Mouse (Mus musculus) lung, postnatal 36 days (tissue): ENCODE data around the gene Arsg.
A peak's percentile ranks its signal among the peaks of the same experiment; 100 is the strongest.

Experiments used
- DNase-seq: peaks from one replicate; pipeline ENCODE4 v3.0.0; 2022; ENCODE audit warnings: mixed read lengths

The Arsg gene

DNA sequence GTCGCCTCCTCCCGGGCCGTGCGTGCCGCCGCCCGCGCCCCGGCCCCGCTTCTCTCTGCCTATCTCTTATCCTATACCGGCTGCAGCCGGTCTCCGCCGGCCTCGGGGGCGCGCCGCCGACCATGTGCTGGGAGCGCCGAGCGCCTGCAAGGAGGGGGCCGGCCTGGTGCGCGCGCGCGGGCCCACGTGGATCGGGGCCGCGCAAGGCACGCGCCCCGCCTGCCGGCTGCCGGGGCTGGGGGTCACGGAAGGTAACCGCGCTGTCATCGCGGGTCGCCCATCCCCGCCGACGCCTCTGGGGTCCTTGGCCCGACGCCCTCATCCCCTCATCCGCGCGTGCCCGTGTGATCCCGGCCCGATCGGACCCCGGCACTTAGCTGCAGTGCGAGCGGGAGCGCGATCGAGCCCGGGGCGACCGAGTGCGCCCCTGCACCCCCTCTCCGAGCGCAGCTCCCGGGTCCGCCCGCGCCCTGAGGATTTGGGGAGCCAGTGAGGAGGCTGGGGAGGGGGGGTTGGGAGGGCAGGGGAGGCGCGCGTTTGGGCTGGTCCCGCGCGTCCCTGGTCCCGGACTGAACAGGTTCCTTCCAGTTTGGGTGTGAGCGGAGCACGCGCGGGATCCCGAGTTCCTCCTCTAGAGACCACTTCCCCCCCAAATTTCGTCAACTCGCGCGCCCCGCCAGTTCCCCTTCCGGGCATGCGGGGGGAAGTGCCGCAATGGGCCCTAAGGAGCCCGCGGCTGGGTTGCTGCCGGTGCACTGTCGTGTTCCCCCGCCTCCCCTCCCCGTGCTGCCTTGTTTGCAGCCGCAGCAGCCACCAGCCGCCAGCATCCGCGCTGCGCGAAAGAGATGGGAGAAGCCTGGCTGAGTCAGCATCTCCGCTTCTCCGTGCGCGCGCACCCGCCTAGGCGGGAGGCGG is at the start of gene Arsg, which contains the start of gene Slc16a6:
Gene Arsg (plus strand): TSS at position 204 of the 915 bp plus-strand sequence.
Gene Slc16a6 (minus strand): TSS at position 428 of the 915 bp plus-strand sequence.
- DNase-seq, result peak; percentile 79

- DNase-seq, result peak; percentile 99
Measured at GRCm38 (mm10) chr11:109425392-109426271, 47.5 kb upstream of the Arsg start, which contains the start of gene Amz2. Gene Amz2 (plus strand): TSS chr11:109425946.

DNA sequence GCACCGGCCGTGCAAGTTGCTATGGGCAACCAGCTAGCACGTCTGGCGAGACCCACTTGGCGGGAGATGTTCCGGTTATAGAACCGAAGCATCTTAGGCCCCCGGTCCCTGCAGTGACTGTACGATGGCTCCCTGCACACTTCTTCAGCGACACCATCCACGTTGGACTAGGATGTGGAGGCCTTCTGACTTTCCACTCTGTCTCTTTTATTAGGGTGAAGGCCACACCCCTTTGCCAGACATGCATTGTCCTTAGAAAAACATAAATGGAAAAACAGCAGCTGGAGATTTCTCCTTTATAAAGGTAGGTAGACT is 46.9 kb upstream of the Arsg start:
- no peak for DNase-seq

- no peak for DNase-seq
Measured at GRCm38 (mm10) chr11:109427353-109427752, 45.8 kb upstream of the Arsg start.

- no peak for DNase-seq
Measured at GRCm38 (mm10) chr11:109434233-109434798, 38.9 kb upstream of the Arsg start.

DNA sequence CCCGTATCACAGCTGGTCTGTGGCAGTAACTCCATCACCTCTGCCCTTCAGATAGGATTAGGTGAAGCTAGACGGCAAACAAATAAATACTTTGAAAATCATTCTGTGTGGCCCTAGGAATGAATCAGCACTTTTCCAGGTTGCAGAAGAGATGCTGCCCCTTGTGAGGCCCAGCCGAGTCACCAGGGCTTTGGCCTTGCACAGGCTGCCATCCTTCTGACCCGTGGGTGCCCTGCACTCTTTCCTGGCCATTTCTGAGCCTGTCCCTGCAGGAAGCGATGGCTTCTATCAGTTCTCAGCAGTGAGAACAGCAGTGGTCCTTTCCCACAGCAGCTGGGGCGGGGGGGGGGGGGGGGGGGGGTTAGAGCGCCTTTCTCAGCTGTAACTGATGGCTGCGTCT is 36.3 kb upstream of the Arsg start:
- DNase-seq, result no peak

DNA sequence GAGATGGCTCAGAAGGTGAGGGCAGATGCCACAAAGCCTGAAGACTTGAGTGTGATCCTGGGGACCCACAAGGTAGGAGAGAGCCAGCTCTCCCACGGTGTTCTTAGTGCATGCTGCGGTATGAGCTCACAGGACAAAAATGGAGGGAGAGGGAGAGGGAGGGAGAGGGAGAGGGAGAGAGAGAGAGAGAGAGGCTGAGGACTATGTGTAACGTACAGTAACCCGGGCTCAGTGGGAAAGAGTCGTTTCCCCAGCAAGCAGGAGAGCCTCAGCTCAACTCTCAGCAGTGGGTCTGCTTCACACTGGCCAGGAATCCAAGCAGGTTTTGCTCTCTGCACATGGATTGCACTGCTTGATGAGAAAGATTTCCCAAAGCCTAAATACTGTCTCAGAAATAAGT is 34.0 kb upstream of the Arsg start:
- no peak for DNase-seq

- peak; percentile 83 for DNase-seq
Measured at GRCm38 (mm10) chr11:109439829-109440340, 33.3 kb upstream of the Arsg start.

GRCm38 (mm10) chr11:109440641-109441040 is 32.5 kb upstream of the Arsg start:
- no peak for DNase-seq

- peak; percentile 71 for DNase-seq
Measured at GRCm38 (mm10) chr11:109441119-109441518, 32.1 kb upstream of the Arsg start.

GRCm38 (mm10) chr11:109442166-109442730 is 30.9 kb upstream of the Arsg start:
- no peak for DNase-seq

DNA sequence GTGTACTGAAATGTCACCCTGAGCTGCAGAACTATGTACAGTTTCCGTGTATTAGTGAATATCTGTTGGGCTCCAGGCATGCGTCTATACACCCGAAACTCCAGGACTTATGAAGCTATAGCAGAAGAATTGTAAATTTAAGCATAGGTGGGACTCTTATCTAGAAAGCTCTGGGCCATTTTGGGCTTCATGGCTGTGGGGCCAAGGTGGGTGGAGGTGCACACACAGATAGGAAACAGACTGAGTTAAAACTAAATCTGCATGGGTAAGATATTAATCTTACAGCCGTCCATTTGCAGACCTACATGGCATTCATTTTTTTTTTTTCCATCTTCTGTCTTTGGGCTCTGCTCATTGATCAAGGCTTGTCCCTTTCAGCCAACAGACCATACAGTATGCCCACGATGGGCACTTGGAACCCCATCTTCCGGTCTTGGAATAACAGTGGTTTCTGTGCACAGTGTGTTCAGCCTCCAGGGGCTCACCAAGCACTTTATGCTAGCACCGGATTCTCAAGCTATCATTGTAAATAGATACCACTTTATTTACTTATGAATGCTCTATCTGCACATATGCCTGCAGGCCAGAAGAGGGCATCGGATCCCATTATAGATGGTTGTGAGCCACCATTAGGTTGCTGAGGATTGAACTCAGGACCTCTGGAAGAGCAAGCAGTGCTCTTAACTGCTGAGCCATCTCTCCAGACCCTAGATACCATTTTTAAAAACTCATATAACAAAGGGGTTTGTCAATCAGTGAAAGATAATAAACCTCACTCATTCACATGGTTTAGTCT is 29.5 kb upstream of the Arsg start:
- no peak for DNase-seq

DNA sequence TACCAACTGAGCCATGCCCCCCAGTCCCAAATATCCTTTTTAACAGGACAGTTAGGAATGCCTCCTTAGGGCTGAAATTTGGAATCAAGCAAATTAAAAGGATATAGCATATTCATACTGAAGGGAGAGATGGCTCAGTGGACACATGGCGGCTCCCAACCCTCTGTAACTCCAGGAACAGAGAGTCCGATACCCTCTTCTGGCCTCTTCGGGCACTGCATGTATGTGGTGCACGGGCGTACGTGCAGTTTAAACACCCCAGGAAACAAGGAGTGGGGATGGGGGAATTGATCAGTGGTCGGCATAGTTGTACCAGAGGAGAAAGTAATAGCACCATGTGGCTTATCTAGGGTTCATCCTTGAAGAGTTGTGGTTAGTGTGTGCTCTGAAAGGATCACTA is 28.6 kb upstream of the Arsg start:
- peak; percentile 56 for DNase-seq

GRCm38 (mm10) chr11:109445438-109446035 is 27.6 kb upstream of the Arsg start:
- peak; percentile 72 for DNase-seq

GRCm38 (mm10) chr11:109451169-109451568 is 22.0 kb upstream of the Arsg start:
- DNase-seq, result no peak

DNA sequence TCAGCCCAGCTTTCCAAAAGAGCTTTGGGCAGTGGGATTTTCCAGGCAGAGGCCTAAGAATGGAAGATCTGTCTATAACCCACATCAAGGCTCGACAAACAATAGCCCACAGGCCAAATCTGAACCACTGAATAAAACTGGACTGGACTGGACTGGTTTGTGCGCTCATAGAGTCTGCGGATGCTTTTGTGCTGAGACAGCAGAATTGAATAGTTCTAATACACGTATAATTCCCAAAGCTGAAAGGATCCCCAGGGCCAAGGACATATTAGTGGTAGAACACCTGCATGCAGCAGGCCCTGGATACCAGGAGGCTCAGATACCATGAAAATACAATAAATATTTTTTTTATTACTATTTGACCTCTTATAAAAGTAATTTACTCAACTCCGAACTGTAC is 16.9 kb upstream of the Arsg start:
- DNase-seq, result no peak

DNA sequence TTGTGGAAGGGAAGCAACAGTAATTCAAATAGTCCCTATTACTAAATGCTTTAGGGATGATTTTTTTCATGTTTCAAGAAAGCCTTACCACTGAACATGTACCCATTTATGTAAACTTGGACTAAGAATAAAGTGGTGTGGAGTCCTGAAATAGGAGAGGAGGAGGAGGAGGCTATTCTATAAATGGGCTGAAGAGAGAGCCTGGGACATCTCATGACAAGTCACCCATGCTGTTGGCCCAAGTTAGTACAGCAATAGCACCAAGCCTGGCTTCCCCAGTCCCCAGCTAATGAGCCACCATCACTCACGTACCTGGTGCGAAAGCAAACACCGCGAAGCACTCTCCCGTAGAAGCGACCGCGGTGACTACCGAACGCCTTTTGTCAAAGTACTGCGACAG is 15.0 kb upstream of the Arsg start:
- no peak for DNase-seq

GRCm38 (mm10) chr11:109460586-109460985 is 12.6 kb upstream of the Arsg start:
- peak; percentile 35 for DNase-seq

DNA sequence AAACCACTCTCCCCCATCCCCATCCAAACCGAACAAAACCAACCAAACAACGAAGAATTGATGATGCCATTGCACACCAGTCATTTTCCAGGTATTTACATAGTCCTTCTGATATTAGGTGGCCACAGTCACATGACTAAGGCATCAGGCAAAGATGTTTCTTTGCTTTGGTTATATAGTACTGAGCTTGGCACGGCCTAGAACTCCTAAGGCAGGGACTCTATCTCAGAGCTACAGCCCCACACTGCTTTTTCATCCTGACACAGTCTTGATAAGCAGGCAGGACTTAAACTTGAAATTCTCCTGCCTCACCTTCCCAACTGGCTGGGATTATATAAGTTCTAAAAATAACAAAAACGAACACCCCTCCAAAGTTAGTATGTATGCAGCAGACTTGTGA is 8.1 kb upstream of the Arsg start:
- DNase-seq, result no peak

DNA sequence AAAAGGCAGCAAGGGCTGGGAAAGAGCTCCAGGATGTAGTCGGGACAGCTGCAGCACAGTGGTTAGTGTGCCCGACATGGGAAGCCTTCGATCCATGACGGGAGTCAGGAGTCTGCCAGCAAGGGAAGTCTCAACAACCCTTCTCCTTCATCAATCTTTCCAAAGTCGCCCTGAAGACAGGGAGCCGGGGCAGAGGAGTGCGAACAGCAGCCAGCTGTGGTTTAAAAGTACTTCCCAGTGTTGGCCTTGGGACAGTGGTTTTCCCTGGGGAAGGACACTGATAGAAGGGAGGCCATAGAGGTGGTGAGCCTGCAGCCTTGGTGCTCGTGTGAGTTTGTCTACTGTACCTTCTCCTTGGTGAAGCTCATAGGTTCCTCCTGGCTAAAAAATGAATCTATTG is 6.2 kb upstream of the Arsg start:
- DNase-seq, result no peak

DNA sequence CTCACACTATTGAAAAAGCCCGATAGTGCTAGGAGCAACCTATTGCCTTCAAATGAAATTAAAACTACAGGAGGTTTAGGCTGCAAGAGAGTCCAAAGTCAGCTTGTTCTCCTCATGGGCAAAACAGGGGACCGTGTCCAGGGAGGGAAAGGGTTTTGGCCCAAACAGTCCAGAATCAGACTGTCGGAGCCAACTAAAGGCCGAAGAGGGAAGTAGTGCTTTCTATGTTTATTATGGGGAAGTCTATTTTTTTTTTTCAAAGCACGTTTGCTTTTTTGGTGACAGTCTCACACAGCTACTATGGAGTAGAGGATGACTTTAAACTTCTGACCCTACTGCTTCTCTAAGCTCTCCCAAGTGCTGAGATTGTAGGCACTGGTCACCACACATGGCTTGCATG is 5.0 kb upstream of the Arsg start:
- DNase-seq, result no peak
